Mouse (Mus musculus) brain, embryonic 14.5 days (tissue): ENCODE measurements at regions not wholly inside any gene's neighbourhood (a gene's known extent, or its start where the extent isn't known, plus 50 kb on each side); places are given as distances from the start of the nearest gene placed in this dataset.

Experiments
- CTCF ChIP-seq: fragments of 200-500 bp; IDR thresholded peaks from 2 replicates; pipeline ENCODE4 v1.5.1; 2012; ENCODE audit warnings: inconsistent platforms, mild to moderate bottlenecking, moderate library complexity, borderline replicate concordance; ENCODE audit not compliant: insufficient read depth, insufficient read length; ENCODE audit errors: extremely low read depth
- POLR2A ChIP-seq: fragments of 200-500 bp; IDR thresholded peaks from 2 replicates; pipeline ENCODE4 v1.6.1; 2012; ENCODE audit warnings: mild to moderate bottlenecking, inconsistent platforms, borderline replicate concordance; ENCODE audit not compliant: poor library complexity, insufficient read depth, insufficient read length, severe bottlenecking; ENCODE audit errors: extremely low read depth

DNA sequence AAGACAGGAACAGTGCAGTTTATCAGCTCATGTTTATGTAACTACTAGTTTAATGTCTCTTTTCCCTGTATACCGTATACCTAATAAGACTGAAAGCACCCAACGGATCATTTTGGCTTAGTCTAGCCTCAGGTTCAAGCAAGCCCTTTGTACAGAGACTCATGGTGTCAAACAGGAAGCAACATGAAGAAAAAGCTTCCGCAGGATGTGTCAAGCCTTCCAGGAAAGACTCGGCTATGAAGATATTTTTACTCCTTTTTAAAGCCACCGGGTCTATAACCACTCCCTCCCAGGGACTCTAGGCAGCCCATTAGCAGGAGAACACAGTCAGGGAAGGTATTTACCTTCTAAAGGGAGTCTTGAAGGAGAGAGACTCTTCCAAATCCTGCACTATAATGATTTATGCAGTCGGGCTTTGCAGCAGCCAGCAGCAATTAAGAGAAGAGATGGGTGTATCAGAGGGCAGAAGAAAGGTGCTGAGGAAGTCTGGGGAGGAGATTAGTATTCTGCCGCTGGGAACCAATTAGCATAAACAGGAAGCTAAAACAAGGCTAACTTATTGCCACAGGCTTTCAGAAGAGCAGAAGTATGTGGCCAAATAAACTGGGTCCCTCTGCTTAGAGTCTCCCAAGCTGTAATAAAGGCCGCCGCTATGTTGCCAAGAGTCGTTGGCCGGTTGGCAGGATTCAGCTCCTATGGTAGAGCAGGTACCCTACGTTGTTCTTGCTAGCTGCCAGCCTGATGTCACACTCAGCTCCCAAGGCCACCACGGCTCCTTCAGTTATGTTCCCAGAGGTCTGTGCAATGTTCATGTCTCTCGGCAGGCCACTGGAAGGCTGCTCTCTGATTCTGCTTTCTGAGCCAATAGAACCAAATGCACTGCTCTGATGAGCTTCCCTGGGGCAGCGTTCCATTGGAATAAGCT, 98.7 kb downstream of the Tsen15 start:
- TF ChIP-seq CTCF (no peak), POLR2A (no peak)
